Mouse (Mus musculus) cerebellum, adult 2 months (tissue): Measurements from ENCODE around the gene Gm42417. TPM values are rescaled to one million over a fixed set of nuclear protein-coding genes. Genes with fewer than 3 reads are reported as not detected.
A peak's percentile ranks its signal among the peaks of the same experiment; 100 is the strongest.

Experiments used
- DNase-seq, 2 experiments: peaks; one replicate each; pipeline ENCODE4 v3.0.0; 2021
- H3K27ac ChIP-seq: fragments of 200-500 bp; 2 replicates; pipeline ENCODE4 v1.5.1; 2012; ENCODE audit warnings: low read length, control low read depth, inconsistent platforms; ENCODE audit not compliant: insufficient read depth
- H3K27me3 ChIP-seq: fragments of 200-500 bp; 2 replicates; pipeline ENCODE4 v1.6.1; 2012; ENCODE audit warnings: inconsistent platforms, mild to moderate bottlenecking, low read length, moderate library complexity; ENCODE audit not compliant: control insufficient read depth, insufficient read depth
- H3K4me1 ChIP-seq: fragments of 200-500 bp; 2 replicates; pipeline ENCODE4 v1.6.1; 2011; ENCODE audit warnings: low read length; ENCODE audit not compliant: control insufficient read depth, insufficient read depth
- H3K4me3 ChIP-seq: fragments of 200-500 bp; replicated peaks from 2 replicates; pipeline ENCODE3; 2011; ENCODE audit warnings: mild to moderate bottlenecking, low read depth, low read length, control low read depth; ENCODE audit not compliant: insufficient read depth
- CTCF ChIP-seq: fragments of 200-500 bp; IDR thresholded peaks from 2 replicates; pipeline ENCODE4 v1.5.1; 2011; ENCODE audit warnings: low read depth, mild to moderate bottlenecking, control low read depth, low read length, moderate library complexity, borderline replicate concordance; ENCODE audit not compliant: insufficient read depth
- POLR2A ChIP-seq: fragments of 200-500 bp; IDR thresholded peaks from 2 replicates; pipeline ENCODE4 v1.6.1; 2011; ENCODE audit warnings: low read length, control low read depth, borderline replicate concordance; ENCODE audit not compliant: insufficient read depth
- WGBS: fragments of 180-500 bp; shearing (Covaris S2); methylation state at CpG from one replicate; pipeline ENCODE4 v1.1.7; 2018; 5-methylcytosine and 5-hydroxymethylcytosine counted together
- polyA plus RNA-seq: library from polyadenylated mRNA; depleted of rRNA; stranded (reverse); fragments of >200 nt; gene quantifications from 2 replicates; pipeline ENCODE4 v1.2.3, GENCODE M21; 2012

Gm42417 gene
- polyA plus RNA-seq, 1 experiment = 0.05 TPM

DNA sequence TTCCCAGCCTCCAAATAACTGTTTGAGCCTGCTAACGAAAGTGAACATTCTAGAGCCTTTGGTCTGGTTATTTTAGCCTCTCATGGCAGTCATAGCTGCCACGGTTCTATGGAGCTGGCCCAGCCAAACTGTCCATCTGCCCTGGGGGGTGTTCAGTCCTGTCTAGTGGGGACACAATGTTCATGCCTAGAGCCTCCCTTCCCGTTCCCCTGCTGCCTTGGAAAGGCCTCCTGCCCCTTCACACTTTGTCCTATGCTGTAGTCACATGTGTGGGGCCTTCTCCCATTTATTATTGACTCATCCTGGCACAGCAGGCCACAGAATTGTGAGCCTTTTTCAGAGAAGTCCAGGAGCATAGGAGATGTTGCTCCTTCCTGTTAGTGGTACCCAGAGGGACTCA lies 21.0 kb downstream of the Gm42417 start:
- Histone ChIP-seq H3K4me3 (no peak overlapping the region), H3K4me1 (peaks cover 41% of the 10 kb centered on the region), H3K27me3 (no peaks in the 10 kb centered on the region), H3K27ac (peak overlapping the region; percentile 66)
- 10% methylated on average over 3 of the region's 3 CpGs for WGBS
- TF ChIP-seq POLR2A = no peak
- no peak for TF ChIP-seq CTCF
- peak; percentile 38 to 46 for DNase-seq

DNA sequence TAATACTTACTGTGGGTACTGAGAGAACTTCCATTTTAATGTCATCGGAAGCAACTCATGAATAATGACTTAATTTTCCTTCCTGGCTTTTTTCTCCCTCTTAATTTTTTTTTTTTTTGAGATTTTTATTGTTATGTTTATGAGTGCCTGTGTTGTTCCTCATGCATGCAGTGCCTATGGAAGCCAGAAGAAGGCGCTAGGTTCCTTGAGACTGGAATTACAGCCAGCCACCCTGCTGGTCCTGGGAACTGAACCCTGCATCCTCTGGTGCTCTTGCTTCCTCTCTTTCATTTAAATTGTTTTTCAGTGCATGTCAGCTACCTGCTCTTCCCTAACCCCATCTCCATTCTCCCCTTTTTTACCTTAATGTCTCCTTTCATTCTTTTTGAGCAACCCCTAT lies 25.5 kb downstream of the Gm42417 start:
- WGBS = 27% methylated on average over 2 of the region's 2 CpGs
- no peaks in the 10 kb centered on the region for H3K27me3 ChIP-seq

GRCm38 (mm10) chr1:36513310-36513709 lies 25.9 kb downstream of the Gm42417 start:
- DNase-seq = peak in 1 of 2 experiments; percentile 57
- peak overlapping the region; percentile 59 for H3K4me3 ChIP-seq
- H3K27ac ChIP-seq = no peak overlapping the region
- peaks cover 28% of the 10 kb centered on the region for H3K4me1 ChIP-seq
- 2% methylated on average over 1 of the region's 1 CpGs for WGBS
- no peaks in the 10 kb centered on the region for H3K27me3 ChIP-seq
- TF ChIP-seq CTCF (no peak), POLR2A (no peak)

More for the DNA sequence above, 25.5 kb downstream of the Gm42417 start:
- peak overlapping the region; percentile 38 for H3K4me3 ChIP-seq
- H3K4me1 ChIP-seq = peaks cover 31% of the 10 kb centered on the region
- DNase-seq = peak; percentile 66
- TF ChIP-seq POLR2A (no peak), CTCF (peak; percentile 70)
- no peak overlapping the region for H3K27ac ChIP-seq

DNA sequence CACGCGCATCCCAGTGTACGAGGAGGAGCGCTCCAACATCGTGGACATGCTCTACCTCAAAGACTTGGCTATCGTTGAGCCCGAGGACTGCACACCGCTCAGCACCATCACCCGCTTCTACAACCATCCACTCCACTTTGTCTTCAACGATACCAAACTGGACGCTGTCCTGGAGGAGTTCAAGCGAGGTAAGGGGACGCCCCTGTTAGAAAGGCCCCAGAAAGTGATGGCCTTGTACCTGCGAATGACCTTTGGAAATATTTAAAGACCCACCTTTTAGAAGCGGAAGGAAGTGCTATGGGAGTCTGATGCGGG lies 26.3 kb downstream of the Gm42417 start:
- peak overlapping the region; percentile 34; the same call in 1 of the 2 replicates for H3K27ac ChIP-seq
- H3K27me3 ChIP-seq = no peaks in the 10 kb centered on the region
- H3K4me1 ChIP-seq = peaks cover 28% of the 10 kb centered on the region
- TF ChIP-seq CTCF (no peak), POLR2A (no peak)
- H3K4me3 ChIP-seq = peak overlapping the region; percentile 59
- DNase-seq = no peak
- 2% methylated on average over 16 of the region's 16 CpGs for WGBS

DNA sequence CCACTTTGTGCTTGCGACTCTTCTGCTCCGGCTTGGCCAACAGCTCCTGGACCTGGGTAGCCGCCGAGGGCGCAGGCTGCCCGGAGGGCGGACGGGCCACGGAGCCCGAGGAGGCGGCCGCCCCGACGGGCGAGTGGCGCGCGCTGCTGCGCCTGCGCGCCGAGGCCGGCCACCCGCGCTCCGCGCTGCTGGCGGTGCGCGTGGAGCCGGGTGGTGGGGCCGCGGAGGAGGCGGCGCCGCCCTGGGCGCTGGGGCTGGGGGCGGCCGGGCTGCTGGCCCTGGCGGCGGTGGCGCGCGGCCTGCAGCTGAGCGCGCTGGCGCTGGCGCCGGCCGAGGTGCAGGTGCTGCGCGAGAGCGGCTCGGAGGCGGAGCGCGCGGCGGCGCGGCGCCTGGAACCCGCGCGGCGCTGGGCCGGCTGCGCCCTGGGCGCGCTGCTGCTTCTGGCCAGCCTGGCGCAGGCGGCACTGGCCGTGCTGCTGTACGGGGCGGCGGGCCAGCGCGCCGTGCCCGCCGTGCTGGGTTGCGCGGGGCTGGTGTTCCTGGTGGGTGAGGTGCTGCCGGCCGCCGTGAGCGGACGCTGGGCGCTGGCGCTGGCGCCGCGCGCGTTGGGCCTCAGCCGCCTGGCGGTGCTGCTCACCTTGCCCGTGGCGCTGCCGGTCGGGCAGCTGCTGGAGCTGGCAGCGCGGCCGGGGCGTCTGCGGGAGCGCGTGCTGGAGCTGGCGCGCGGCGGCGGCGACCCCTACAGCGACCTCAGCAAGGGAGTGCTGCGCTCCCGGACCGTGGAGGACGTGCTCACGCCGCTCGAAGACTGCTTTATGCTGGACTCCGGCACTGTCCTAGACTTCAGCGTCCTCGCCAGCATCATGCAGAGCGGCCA lies 26.9 kb downstream of the Gm42417 start:
- Histone ChIP-seq H3K27me3 (no peaks in the 10 kb centered on the region), H3K4me1 (peaks cover 28% of the 10 kb centered on the region), H3K27ac (peak overlapping the region; percentile 99), H3K4me3 (peak overlapping the region; percentile 59)
- peak; percentile 73 to 76 for DNase-seq
- TF ChIP-seq POLR2A (no peak), CTCF (no peak; the same call in 1 of the 2 replicates)
- 6% methylated on average over 124 of the region's 126 CpGs for WGBS

DNA sequence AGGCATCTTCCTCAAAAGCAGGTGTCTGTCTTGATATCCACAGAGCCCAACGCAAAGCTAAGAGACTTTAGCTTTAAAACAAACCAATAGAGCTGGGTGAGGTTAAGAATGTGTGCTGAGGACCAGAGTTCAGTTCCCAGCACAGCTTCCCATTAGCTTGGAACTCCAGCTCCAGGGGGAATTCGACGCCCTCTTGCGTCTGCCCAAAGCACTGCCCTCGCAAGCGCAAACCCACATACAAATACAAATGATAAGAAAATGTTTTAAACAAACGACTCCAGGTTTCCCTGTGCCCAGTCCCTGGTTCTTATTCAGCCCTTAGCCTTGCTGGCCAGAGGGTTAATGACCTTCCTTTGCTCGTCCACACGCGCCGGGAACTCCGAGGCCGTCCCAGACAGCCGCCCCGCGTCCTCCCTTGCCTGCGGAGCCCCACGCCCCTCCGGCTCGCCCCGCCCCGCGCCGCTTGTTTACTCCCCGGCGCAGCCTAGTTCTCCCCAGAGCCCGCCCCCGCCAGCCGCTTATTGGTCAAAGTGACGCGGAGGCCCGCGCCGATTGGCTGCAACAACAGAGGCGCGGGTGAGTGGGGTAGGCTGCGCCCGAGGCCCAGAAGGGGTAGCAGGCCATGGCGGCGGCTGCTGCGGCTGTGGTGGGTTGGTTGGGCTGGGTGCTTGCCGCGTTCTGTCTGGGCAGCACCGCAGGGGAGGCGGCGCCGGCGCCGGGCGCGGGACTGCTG lies 27.8 kb downstream of the Gm42417 start, which contains the start of gene Cnnm3:
Gene Cnnm3 (plus strand): TSS at position 579 of the 733 bp plus-strand sequence.
- WGBS = 2% methylated on average over 48 of the region's 51 CpGs
- H3K4me1 ChIP-seq = peaks cover 31% of the 10 kb centered on the region
- H3K4me3 ChIP-seq = peak within 1 kb of the TSS; percentile 67
- TF ChIP-seq CTCF = peak; percentile 58
- peak; percentile 86 for TF ChIP-seq POLR2A
- no peaks in the 10 kb centered on the region for H3K27me3 ChIP-seq
- H3K27ac ChIP-seq = peak within 1 kb of the TSS; percentile 99
- peak; percentile 99 to 100 for DNase-seq

- WGBS = 22% methylated on average over 5 of the region's 5 CpGs
- H3K4me3 ChIP-seq = no peak overlapping the region
- no peak overlapping the region for H3K27ac ChIP-seq
- no peak for DNase-seq
- TF ChIP-seq POLR2A (no peak), CTCF (no peak)
- H3K27me3 ChIP-seq = no peaks in the 10 kb centered on the region
- peaks cover 12% of the 10 kb centered on the region for H3K4me1 ChIP-seq
Observed at GRCm38 (mm10) chr1:36508238-36508637, 31.0 kb downstream of the Gm42417 start.
